Mouse (Mus musculus) mouse embryonic stem cell (cell line): Measurements from ENCODE around the gene Dnajc5.

ENCODE experiments used
- in situ Hi-C, 2 experiments: fragments of 300-500 bp; cut with MboI; formaldehyde crosslinking; loops; 1 replicate in 1 of 2; 3 replicates in 1 of 2; pipeline ENCODE4 v1.14.3; 2019 to 2020; ENCODE audit warnings: low sequenced_read_pairs in 2 of 2, low pct_unique_long_range_greater_than_20kb in 1 of 2, mixed read lengths in 1 of 2; ENCODE audit not compliant: unreplicated experiment in 1 of 2

Gene Dnajc5

GRCm38 (mm10) chr2:181581402-181582120, 61.3 kb downstream of the Dnajc5 start:
- in situ Hi-C loops = no loop called here

GRCm38 (mm10) chr2:181582358-181582757, 62.1 kb downstream of the Dnajc5 start:
- in situ Hi-C loops = no loop called here

GRCm38 (mm10) chr2:181582939-181583338, 62.7 kb downstream of the Dnajc5 start:
- in situ Hi-C loops = no loop called here

- in situ Hi-C loops = no loop called here
Observed at GRCm38 (mm10) chr2:181583460-181584257, 63.4 kb downstream of the Dnajc5 start.

- in situ Hi-C loops = no loop called here
Observed at GRCm38 (mm10) chr2:181584411-181584942, 64.2 kb downstream of the Dnajc5 start, which contains the start of gene Uckl1. TSS of gene Uckl1 (minus strand) at chr2:181584892.

- in situ Hi-C loops = no loop called here
Observed at GRCm38 (mm10) chr2:181585506-181585905, 65.2 kb downstream of the Dnajc5 start.

- in situ Hi-C loops = no loop called here
Observed at GRCm38 (mm10) chr2:181586124-181586523, 65.8 kb downstream of the Dnajc5 start.

- in situ Hi-C loops = no loop called here
Observed at GRCm38 (mm10) chr2:181587796-181588195, 67.5 kb downstream of the Dnajc5 start.

GRCm38 (mm10) chr2:181588229-181588780, 68.0 kb downstream of the Dnajc5 start:
- in situ Hi-C loops = no loop called here

- in situ Hi-C loops = no loop called here
Observed at GRCm38 (mm10) chr2:181589011-181589731, 68.9 kb downstream of the Dnajc5 start.

- in situ Hi-C loops = no loop called here
Observed at GRCm38 (mm10) chr2:181589732-181590105, 69.4 kb downstream of the Dnajc5 start.

GRCm38 (mm10) chr2:181590471-181590870, 70.2 kb downstream of the Dnajc5 start:
- in situ Hi-C loops = no loop called here

GRCm38 (mm10) chr2:181591528-181592085, 71.3 kb downstream of the Dnajc5 start, which contains the start of gene Prpf6:
TSS of gene Prpf6 (plus strand) at chr2:181591868.
- in situ Hi-C loops = no loop called here

GRCm38 (mm10) chr2:181592231-181593041, 72.2 kb downstream of the Dnajc5 start, which contains the start of gene Zfp512b:
TSS of gene Zfp512b (minus strand) at chr2:181592803.
- in situ Hi-C loops = no loop called here

- in situ Hi-C loops = no loop called here
Observed at GRCm38 (mm10) chr2:181593042-181593421, 72.7 kb downstream of the Dnajc5 start.

- in situ Hi-C loops = no loop called here
Observed at GRCm38 (mm10) chr2:181593937-181594336, 73.7 kb downstream of the Dnajc5 start.

- in situ Hi-C loops = no loop called here
Observed at GRCm38 (mm10) chr2:181594946-181595696, 74.8 kb downstream of the Dnajc5 start.
